Mouse (Mus musculus) lung, postnatal 0 days (tissue): ENCODE results near the gene Pxdc1.

Experiments used
- CTCF ChIP-seq: IDR thresholded peaks from 2 replicates; pipeline ENCODE4 v1.5.1; 2016; ENCODE audit warnings: antibody characterized with exemption, mild to moderate bottlenecking
- EP300 ChIP-seq: IDR thresholded peaks from 2 replicates; pipeline ENCODE4 v1.6.1; 2016; ENCODE audit warnings: antibody characterized with exemption, mild to moderate bottlenecking, control low read depth

GRCm38 (mm10) chr13:34641066-34641465 is 12.2 kb downstream of the Pxdc1 start:
- TF ChIP-seq CTCF (no peak), EP300 (no peak)
